Mouse (Mus musculus): ENCODE data around the gene Fosb. TPM values are rescaled to one million over a fixed set of nuclear protein-coding genes. Genes with fewer than 3 reads are reported as not detected.

The Fosb gene
- polyA plus RNA-seq, 1 experiment = 16.7 TPM

- no peak for TF ChIP-seq CTCF (IDR thresholded peaks at IDR 0.05; ENCODE audit: extremely low read depth, insufficient read length, insufficient replicate concordance, low read depth, low read length)
- no peak for TF ChIP-seq POLR2A (IDR thresholded peaks at IDR 0.05; ENCODE audit: low read depth, low read length)
- H3K27ac ChIP-seq (ENCODE audit: insufficient read depth, low read depth, low read length) = no peak overlapping the region
- 71% methylated on average over 2 of the region's 2 CpGs for WGBS
- no peaks in the 10 kb centered on the region for H3K36me3 ChIP-seq (ENCODE audit: control insufficient read depth, insufficient read depth, low read length)
- peaks cover 11% of the 10 kb centered on the region for H3K4me1 ChIP-seq (ENCODE audit: control insufficient read depth, insufficient read depth, insufficient read length, low read length)
- 0 out of 2 replicates have a peak, but pooled peaks cover 3% of the 10 kb centered on the region for H3K27me3 ChIP-seq (ENCODE audit: control insufficient read depth, insufficient read depth, low read length)
- no peak overlapping the region for H3K4me3 ChIP-seq (ENCODE audit: low read depth, low read length)
Measured at GRCm38 (mm10) chr7:19331910-19332309, 22.1 kb upstream of the Fosb start.

- Histone ChIP-seq H3K27me3 (ENCODE audit: control insufficient read depth, insufficient read depth, low read length) (0 out of 2 replicates have a peak, but pooled peaks cover 3% of the 10 kb centered on the region), H3K36me3 (ENCODE audit: control insufficient read depth, insufficient read depth, low read length) (no peaks in the 10 kb centered on the region), H3K4me1 (ENCODE audit: control insufficient read depth, insufficient read depth, insufficient read length, low read length) (peaks cover 15% of the 10 kb centered on the region)
Measured at GRCm38 (mm10) chr7:19328425-19328824, 18.6 kb upstream of the Fosb start.

GRCm38 (mm10) chr7:19327782-19328181 lies 17.9 kb upstream of the Fosb start:
- 45% methylated on average over 5 of the region's 5 CpGs for WGBS
- H3K27me3 ChIP-seq (ENCODE audit: control insufficient read depth, insufficient read depth, low read length) = 0 out of 2 replicates have a peak, but pooled peaks cover 2% of the 10 kb centered on the region
- H3K27ac ChIP-seq (ENCODE audit: insufficient read depth, low read depth, low read length) = no peak overlapping the region
- peaks cover 12% of the 10 kb centered on the region for H3K4me1 ChIP-seq (ENCODE audit: control insufficient read depth, insufficient read depth, insufficient read length, low read length)
- no peak overlapping the region for H3K4me3 ChIP-seq (ENCODE audit: low read depth, low read length)
- no peaks in the 10 kb centered on the region for H3K36me3 ChIP-seq (ENCODE audit: control insufficient read depth, insufficient read depth, low read length)
- TF ChIP-seq CTCF (IDR thresholded peaks at IDR 0.05; ENCODE audit: extremely low read depth, insufficient read length, insufficient replicate concordance, low read depth, low read length) = no peak
- no peak for TF ChIP-seq POLR2A (IDR thresholded peaks at IDR 0.05; ENCODE audit: low read depth, low read length)

More at GRCm38 (mm10) chr7:19328425-19328824, 18.6 kb upstream of the Fosb start:
- Histone ChIP-seq H3K27ac (ENCODE audit: insufficient read depth, low read depth, low read length) (no peak overlapping the region), H3K4me3 (ENCODE audit: low read depth, low read length) (no peak overlapping the region)
- no peak for TF ChIP-seq POLR2A (IDR thresholded peaks at IDR 0.05; ENCODE audit: low read depth, low read length)
- no peak for TF ChIP-seq CTCF (IDR thresholded peaks at IDR 0.05; ENCODE audit: extremely low read depth, insufficient read length, insufficient replicate concordance, low read depth, low read length)

- Histone ChIP-seq H3K27me3 (ENCODE audit: control insufficient read depth, insufficient read depth, low read length) (no peaks in the 10 kb centered on the region; the same call in 1 of the 2 replicates), H3K27ac (ENCODE audit: insufficient read depth, low read depth, low read length) (peak overlapping the region; percentile 80), H3K4me3 (ENCODE audit: low read depth, low read length) (peak overlapping the region; percentile 57), H3K4me1 (ENCODE audit: control insufficient read depth, insufficient read depth, insufficient read length, low read length) (peaks cover 12% of the 10 kb centered on the region), H3K36me3 (ENCODE audit: control insufficient read depth, insufficient read depth, low read length) (no peaks in the 10 kb centered on the region)
- WGBS = 2% methylated on average over 22 of the region's 22 CpGs
- TF ChIP-seq POLR2A (IDR thresholded peaks at IDR 0.05; ENCODE audit: low read depth, low read length) (no peak), CTCF (IDR thresholded peaks at IDR 0.05; ENCODE audit: extremely low read depth, insufficient read length, insufficient replicate concordance, low read depth, low read length) (no peak)
Measured at GRCm38 (mm10) chr7:19327128-19327527, 17.3 kb upstream of the Fosb start.

GRCm38 (mm10) chr7:19326359-19326758 lies 16.5 kb upstream of the Fosb start:
- Histone ChIP-seq H3K27me3 (ENCODE audit: control insufficient read depth, insufficient read depth, low read length) (no peaks in the 10 kb centered on the region; the same call in 1 of the 2 replicates), H3K4me3 (ENCODE audit: low read depth, low read length) (peak overlapping the region; percentile 22), H3K27ac (ENCODE audit: insufficient read depth, low read depth, low read length) (peak overlapping the region; percentile 80), H3K36me3 (ENCODE audit: control insufficient read depth, insufficient read depth, low read length) (no peaks in the 10 kb centered on the region), H3K4me1 (ENCODE audit: control insufficient read depth, insufficient read depth, insufficient read length, low read length) (peaks cover 12% of the 10 kb centered on the region)
- TF ChIP-seq POLR2A (IDR thresholded peaks at IDR 0.05; ENCODE audit: low read depth, low read length) (no peak), CTCF (IDR thresholded peaks at IDR 0.05; ENCODE audit: extremely low read depth, insufficient read length, insufficient replicate concordance, low read depth, low read length) (no peak)
- 2% methylated on average over 20 of the region's 20 CpGs for WGBS

- no peak for TF ChIP-seq CTCF (IDR thresholded peaks at IDR 0.05; ENCODE audit: extremely low read depth, insufficient read length, insufficient replicate concordance, low read depth, low read length)
- TF ChIP-seq POLR2A (IDR thresholded peaks at IDR 0.05; ENCODE audit: low read depth, low read length) = no peak
- 69% methylated on average over 21 of the region's 21 CpGs for WGBS
Measured at GRCm38 (mm10) chr7:19325262-19326199, 15.7 kb upstream of the Fosb start.

GRCm38 (mm10) chr7:19324221-19324620 lies 14.4 kb upstream of the Fosb start:
- TF ChIP-seq CTCF (IDR thresholded peaks at IDR 0.05; ENCODE audit: extremely low read depth, insufficient read length, insufficient replicate concordance, low read depth, low read length) (no peak), POLR2A (IDR thresholded peaks at IDR 0.05; ENCODE audit: low read depth, low read length) (no peak)
- Histone ChIP-seq H3K36me3 (ENCODE audit: control insufficient read depth, insufficient read depth, low read length) (no peaks in the 10 kb centered on the region), H3K4me1 (ENCODE audit: control insufficient read depth, insufficient read depth, insufficient read length, low read length) (peaks cover 22% of the 10 kb centered on the region), H3K27me3 (ENCODE audit: control insufficient read depth, insufficient read depth, low read length) (no peaks in the 10 kb centered on the region; the same call in 1 of the 2 replicates), H3K4me3 (ENCODE audit: low read depth, low read length) (no peak overlapping the region), H3K27ac (ENCODE audit: insufficient read depth, low read depth, low read length) (no peak overlapping the region)
- WGBS = 81% methylated on average over 11 of the region's 11 CpGs

More at GRCm38 (mm10) chr7:19325262-19326199, 15.7 kb upstream of the Fosb start:
- H3K27me3 ChIP-seq (ENCODE audit: control insufficient read depth, insufficient read depth, low read length) = no peaks in the 10 kb centered on the region; the same call in 1 of the 2 replicates
- no peak overlapping the region for H3K27ac ChIP-seq (ENCODE audit: insufficient read depth, low read depth, low read length)
- H3K4me1 ChIP-seq (ENCODE audit: control insufficient read depth, insufficient read depth, insufficient read length, low read length) = peaks cover 13% of the 10 kb centered on the region
- no peak overlapping the region for H3K4me3 ChIP-seq (ENCODE audit: low read depth, low read length)
- H3K36me3 ChIP-seq (ENCODE audit: control insufficient read depth, insufficient read depth, low read length) = no peaks in the 10 kb centered on the region

Measured in small intestine, adult 2 months (tissue).